Mouse (Mus musculus) heart, adult 2 months (tissue): Measurements from ENCODE around the gene 1700013G24Rik.

ENCODE experiments used
- CTCF ChIP-seq: fragments of 200-600 bp; IDR thresholded peaks from 2 replicates; pipeline ENCODE4 v1.8.1; 2022; ENCODE audit warnings: antibody characterized with exemption, mild to moderate bottlenecking, moderate library complexity
- EP300 ChIP-seq: fragments of 200-500 bp; IDR thresholded peaks from 2 replicates; pipeline ENCODE4 v1.6.1; 2011; ENCODE audit warnings: low read depth, low read length, control low read depth; ENCODE audit not compliant: insufficient read depth
- POLR2A ChIP-seq: fragments of 200-500 bp; IDR thresholded peaks from 2 replicates; pipeline ENCODE4 v1.6.1; 2011; ENCODE audit warnings: mild to moderate bottlenecking, low read depth, low read length, control low read depth; ENCODE audit not compliant: insufficient read depth

GRCm38 (mm10) chr4:137461217-137461616, 8.1 kb downstream of the 1700013G24Rik start:
- no peak for TF ChIP-seq POLR2A
- no peak for TF ChIP-seq CTCF
- no peak for TF ChIP-seq EP300
